Mouse (Mus musculus) lung, embryonic 14.5 days (tissue): ENCODE results near the gene Ptov1. TPM values are rescaled to one million over a fixed set of nuclear protein-coding genes. Genes with fewer than 3 reads are reported as not detected.

Source experiments
- ATAC-seq: fragments of 200-750 bp; cut with Nextera tagmentation; 2 replicates; pipeline ENCODE4 v1.8.0; 2017; ENCODE audit warnings: mild to moderate bottlenecking, moderate TSS enrichment, moderate library complexity; ENCODE audit not compliant: insufficient read depth
- DNase-seq: peaks from one replicate; pipeline ENCODE4 v3.0.0-alpha.2; 2015
- H3K27ac ChIP-seq: fragments of 300-500 bp; sonication (generic); 2 replicates; pipeline ENCODE4 v1.5.1; 2014; ENCODE audit warnings: low read depth, mild to moderate bottlenecking, moderate library complexity
- H3K27me3 ChIP-seq: fragments of 300-500 bp; sonication (generic); 2 replicates; pipeline ENCODE4 v1.6.1; 2014; ENCODE audit warnings: low read length, control low read depth; ENCODE audit not compliant: insufficient read depth
- H3K36me3 ChIP-seq: fragments of 300-500 bp; sonication (generic); 2 replicates; pipeline ENCODE4 v1.6.1; 2014; ENCODE audit warnings: control low read depth; ENCODE audit not compliant: insufficient read depth
- H3K4me1 ChIP-seq: fragments of 300-500 bp; sonication (generic); 2 replicates; pipeline ENCODE4 v1.6.1; 2014; ENCODE audit warnings: antibody characterized with exemption, control low read depth; ENCODE audit not compliant: insufficient read depth
- H3K4me2 ChIP-seq: fragments of 300-500 bp; sonication (generic); 2 replicates; pipeline ENCODE4 v1.6.1; 2014; ENCODE audit warnings: mild to moderate bottlenecking
- H3K4me3 ChIP-seq: fragments of 300-500 bp; sonication (generic); 2 replicates; pipeline ENCODE4 v1.5.1; 2014; ENCODE audit warnings: low read depth, low read length
- H3K9ac ChIP-seq: fragments of 300-500 bp; sonication (generic); 2 replicates; pipeline ENCODE4 v1.6.1; 2014
- H3K9me3 ChIP-seq: fragments of 300-500 bp; sonication (generic); 2 replicates; pipeline ENCODE4 v1.6.1; 2016; ENCODE audit warnings: low read depth, low read length, control low read depth
- CTCF ChIP-seq: IDR thresholded peaks from 2 replicates; pipeline ENCODE4 v1.5.1; 2016; ENCODE audit warnings: antibody characterized with exemption, low read depth
- WGBS: fragments of 180-500 bp; shearing (Covaris S2); extraction: QIAGEN DNeasy Blood & Tissue Kit; methylation state at CpG from one replicate; pipeline ENCODE4 v1.1.7; 2014; 5-methylcytosine and 5-hydroxymethylcytosine counted together
- polyA plus RNA-seq: library from polyadenylated mRNA; unstranded; fragments of >200 nt; fragmentation: Nextera tagmentation; extraction: Ambion mirVana; gene quantifications from 2 replicates; pipeline ENCODE4 v1.2.1, GENCODE M21; 2014

Ptov1 gene
- polyA plus RNA-seq, 1 experiment from 2014 or later = 443 TPM

DNA sequence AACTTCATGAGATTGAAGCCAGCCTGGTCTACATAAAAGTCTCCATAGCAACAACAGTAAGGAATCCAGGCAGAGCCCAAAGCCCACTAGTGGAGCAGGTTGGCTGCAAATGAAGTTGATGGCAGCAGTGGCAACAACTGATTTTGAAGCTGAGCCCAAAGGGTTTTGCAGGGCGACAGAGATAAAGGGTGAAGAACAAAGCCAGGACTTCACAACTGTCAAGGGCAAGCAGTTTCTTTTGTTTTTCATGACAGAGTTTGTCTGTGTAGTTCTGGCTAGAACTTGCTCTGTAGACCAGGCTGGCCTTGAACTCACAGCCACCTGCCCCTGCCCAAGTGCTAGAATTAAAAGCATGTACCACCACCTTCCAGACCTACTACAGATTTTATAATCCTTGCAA lies 1.6 kb upstream of the Ptov1 start:
- no peaks in the 10 kb centered on the region for H3K27me3 ChIP-seq
- H3K4me3 ChIP-seq = no peak overlapping the region
- 79% methylated on average over 1 of the region's 1 CpGs for WGBS
- peaks cover 22% of the 10 kb centered on the region for H3K4me1 ChIP-seq
- no peak for ATAC-seq
- no peak for DNase-seq
- no peak overlapping the region for H3K27ac ChIP-seq
- H3K4me2 ChIP-seq = no peak overlapping the region
- no peaks in the 10 kb centered on the region for H3K9me3 ChIP-seq
- no peak for TF ChIP-seq CTCF
- peaks cover 8% of the 10 kb centered on the region for H3K36me3 ChIP-seq
- no peak overlapping the region for H3K9ac ChIP-seq

DNA sequence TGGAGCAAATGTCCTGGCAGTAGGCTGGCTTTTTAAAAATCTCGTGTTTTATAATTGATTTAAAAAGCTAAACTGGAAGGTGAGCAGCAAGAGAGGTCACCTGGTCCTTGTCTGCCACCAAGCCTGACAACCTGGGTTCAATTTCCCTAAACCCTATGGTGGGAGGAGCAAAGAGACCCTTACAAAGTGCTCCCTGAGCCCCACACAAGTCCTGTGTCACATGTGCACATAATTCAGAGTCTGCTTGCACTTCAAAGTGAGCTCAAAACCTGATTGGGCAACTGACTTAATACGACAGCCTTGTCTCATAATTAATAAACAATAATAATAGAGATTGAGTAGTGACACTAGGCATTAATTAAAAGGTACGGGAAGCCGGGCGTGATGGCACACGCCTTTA lies 1.0 kb upstream of the Ptov1 start:
- no peaks in the 10 kb centered on the region for H3K9me3 ChIP-seq
- peaks cover 10% of the 10 kb centered on the region for H3K36me3 ChIP-seq
- H3K27ac ChIP-seq = peak overlapping the region; percentile 100
- H3K4me1 ChIP-seq = peaks cover 24% of the 10 kb centered on the region
- H3K27me3 ChIP-seq = no peaks in the 10 kb centered on the region
- peak overlapping the region; percentile 99 for H3K4me3 ChIP-seq
- TF ChIP-seq CTCF = no peak
- H3K9ac ChIP-seq = peak overlapping the region; percentile 99
- H3K4me2 ChIP-seq = peak overlapping the region; percentile 68
- DNase-seq (no peak), ATAC-seq (no peak)
- 74% methylated on average over 6 of the region's 6 CpGs for WGBS

DNA sequence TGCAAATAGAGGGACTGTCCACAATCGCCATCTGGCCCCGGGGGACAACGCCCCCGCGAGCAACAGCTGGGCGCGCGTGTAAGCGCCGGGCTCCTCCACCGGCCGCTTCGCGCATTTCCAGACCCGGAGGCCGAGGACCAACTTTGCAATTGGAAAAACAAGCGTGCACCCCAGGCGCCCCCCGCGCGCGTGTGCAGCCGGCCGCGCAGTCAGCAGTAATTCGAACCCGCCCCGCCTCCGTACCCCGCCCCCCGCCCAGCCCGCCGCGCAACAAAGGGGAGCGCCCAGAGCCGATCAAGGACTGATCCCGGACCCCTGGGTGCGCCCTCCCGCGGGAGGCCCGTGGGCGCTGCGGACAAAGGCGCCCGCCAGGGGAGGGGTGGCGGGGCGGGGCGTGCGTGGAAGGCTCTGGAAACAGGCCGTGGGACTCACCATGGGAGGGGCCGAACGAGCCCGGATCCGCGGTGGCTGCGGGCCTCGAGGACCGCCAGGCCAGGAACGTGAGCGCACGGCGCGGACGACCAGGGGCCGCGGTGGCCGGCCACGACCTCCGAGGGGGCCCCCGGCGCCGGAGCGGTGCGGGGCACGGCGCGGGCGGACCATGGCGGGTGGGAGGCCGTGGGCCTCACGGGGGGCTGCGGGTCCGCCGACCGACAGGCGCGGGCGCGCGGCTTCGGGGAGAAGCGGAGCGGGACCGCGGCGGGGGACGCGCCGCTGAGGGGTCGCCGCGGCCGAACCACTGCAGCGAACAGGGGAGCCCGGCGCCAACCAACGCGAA lies 480 bp downstream of the Ptov1 start:
- H3K9me3 ChIP-seq = no peaks in the 10 kb centered on the region
- ATAC-seq = peak; percentile 53
- H3K4me2 ChIP-seq = peak overlapping the region; percentile 68
- H3K36me3 ChIP-seq = peaks cover 25% of the 10 kb centered on the region
- TF ChIP-seq CTCF = 0 out of 2 replicates have a peak, but pooled peaks have one; percentile 10
- peak overlapping the region; percentile 100 for H3K27ac ChIP-seq
- H3K27me3 ChIP-seq = no peaks in the 10 kb centered on the region
- H3K9ac ChIP-seq = peak overlapping the region; percentile 99
- WGBS = under 1% methylated on average over 108 of the region's 108 CpGs
- peaks cover 27% of the 10 kb centered on the region for H3K4me1 ChIP-seq
- peak overlapping the region; percentile 99 for H3K4me3 ChIP-seq
- DNase-seq = peak; percentile 85

DNA sequence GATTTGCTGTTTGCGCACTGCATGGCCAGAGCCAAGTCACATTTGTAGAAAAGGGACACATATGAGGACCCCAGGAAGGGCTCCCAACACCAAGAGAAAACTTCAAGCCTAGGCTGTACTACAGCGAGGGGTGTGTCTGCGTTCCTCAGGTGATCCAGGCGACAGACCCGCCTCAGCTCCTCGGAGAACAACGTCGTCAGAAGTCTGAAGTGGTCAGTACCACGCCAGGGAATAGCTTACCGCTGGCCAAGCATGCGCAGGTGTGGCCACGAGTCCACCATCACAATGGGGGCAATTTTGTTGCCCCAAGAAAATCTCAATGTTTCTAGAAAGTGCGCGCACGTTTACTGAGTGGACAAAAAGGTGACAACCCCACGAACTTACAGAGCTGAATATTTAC lies 1.1 kb downstream of the Ptov1 start:
- peak overlapping the region; percentile 68 for H3K4me2 ChIP-seq

DNA sequence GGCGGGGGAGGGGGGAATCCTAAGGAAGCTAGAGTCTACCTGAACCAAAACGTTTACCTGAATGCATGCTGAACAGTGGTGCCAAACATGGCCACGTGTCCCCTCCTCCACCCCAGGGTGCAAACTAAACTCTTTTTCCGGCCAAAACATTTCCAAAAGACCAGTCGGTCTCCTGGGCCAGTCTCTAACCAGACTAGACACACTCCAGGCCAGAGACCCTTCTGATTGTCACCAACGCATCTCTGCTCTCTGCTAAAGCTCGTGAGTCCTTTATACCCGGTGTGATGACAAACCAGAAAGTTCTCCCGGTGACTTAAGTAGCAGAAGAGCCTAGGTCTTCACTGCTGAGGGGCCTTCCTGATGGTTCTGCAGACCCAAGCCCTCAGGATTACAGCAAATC lies 1.8 kb downstream of the Ptov1 start:
- Histone ChIP-seq H3K36me3 (peaks cover 38% of the 10 kb centered on the region), H3K27ac (peak overlapping the region; percentile 46; the same call in 1 of the 2 replicates), H3K4me3 (peak overlapping the region; percentile 99), H3K4me1 (peaks cover 27% of the 10 kb centered on the region), H3K4me2 (peak overlapping the region; percentile 68), H3K9me3 (no peaks in the 10 kb centered on the region), H3K27me3 (no peaks in the 10 kb centered on the region), H3K9ac (peak overlapping the region; percentile 99)
- WGBS = 21% methylated on average over 9 of the region's 9 CpGs
- DNase-seq = no peak
- no peak for TF ChIP-seq CTCF
- ATAC-seq = no peak

More for the DNA sequence above, 1.1 kb downstream of the Ptov1 start:
- peaks cover 27% of the 10 kb centered on the region for H3K4me1 ChIP-seq
- H3K4me3 ChIP-seq = peak overlapping the region; percentile 99
- no peaks in the 10 kb centered on the region for H3K9me3 ChIP-seq
- peak overlapping the region; percentile 99 for H3K9ac ChIP-seq
- H3K36me3 ChIP-seq = peaks cover 31% of the 10 kb centered on the region
- peak overlapping the region; percentile 100 for H3K27ac ChIP-seq
- WGBS = 3% methylated on average over 16 of the region's 16 CpGs
- no peak for ATAC-seq
- no peaks in the 10 kb centered on the region for H3K27me3 ChIP-seq
- peak; percentile 66 for DNase-seq
- no peak for TF ChIP-seq CTCF

DNA sequence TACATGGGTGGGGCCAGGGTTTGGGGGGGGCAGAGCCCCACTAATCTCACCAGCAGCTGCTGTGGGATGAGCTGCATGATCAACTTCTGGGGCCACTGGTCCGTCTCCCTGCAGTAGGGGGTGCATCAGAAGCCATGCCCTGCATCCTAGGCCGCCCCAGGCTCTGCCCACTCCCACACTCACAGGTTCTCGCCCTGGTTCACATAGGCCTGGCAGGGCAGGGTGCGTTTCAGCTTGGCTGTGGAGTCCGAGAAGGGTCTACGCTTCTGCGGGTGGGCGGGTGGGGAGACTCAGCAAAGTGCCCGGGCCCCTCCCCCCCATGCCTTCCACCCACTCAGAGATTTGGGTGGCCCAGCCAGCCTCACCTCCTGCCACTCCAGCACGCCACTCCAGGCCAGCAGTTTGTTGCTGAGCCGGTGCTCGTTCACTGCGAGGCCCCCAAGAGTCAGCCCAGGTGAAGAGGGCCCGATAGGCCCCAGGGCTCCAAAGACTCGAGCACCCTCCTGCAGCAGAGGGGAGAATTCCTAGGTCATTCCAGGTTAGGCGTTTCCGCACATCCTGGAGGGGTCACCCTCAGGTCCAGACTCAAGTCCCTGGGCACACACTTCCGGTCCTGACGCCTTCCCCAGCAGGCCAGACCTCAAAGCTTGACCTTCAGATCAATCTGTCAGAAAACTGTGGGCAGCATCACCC lies 2.4 kb downstream of the Ptov1 start:
- Histone ChIP-seq H3K4me1 (peaks cover 27% of the 10 kb centered on the region), H3K27ac (peak overlapping the region; percentile 78; the same call in 1 of the 2 replicates), H3K9me3 (no peaks in the 10 kb centered on the region), H3K4me3 (peak overlapping the region; percentile 99), H3K9ac (peak overlapping the region; percentile 99), H3K36me3 (peaks cover 44% of the 10 kb centered on the region), H3K27me3 (no peaks in the 10 kb centered on the region), H3K4me2 (peak overlapping the region; percentile 68)
- DNase-seq (no peak), ATAC-seq (no peak)
- TF ChIP-seq CTCF = no peak
- WGBS = 42% methylated on average over 16 of the region's 19 CpGs

DNA sequence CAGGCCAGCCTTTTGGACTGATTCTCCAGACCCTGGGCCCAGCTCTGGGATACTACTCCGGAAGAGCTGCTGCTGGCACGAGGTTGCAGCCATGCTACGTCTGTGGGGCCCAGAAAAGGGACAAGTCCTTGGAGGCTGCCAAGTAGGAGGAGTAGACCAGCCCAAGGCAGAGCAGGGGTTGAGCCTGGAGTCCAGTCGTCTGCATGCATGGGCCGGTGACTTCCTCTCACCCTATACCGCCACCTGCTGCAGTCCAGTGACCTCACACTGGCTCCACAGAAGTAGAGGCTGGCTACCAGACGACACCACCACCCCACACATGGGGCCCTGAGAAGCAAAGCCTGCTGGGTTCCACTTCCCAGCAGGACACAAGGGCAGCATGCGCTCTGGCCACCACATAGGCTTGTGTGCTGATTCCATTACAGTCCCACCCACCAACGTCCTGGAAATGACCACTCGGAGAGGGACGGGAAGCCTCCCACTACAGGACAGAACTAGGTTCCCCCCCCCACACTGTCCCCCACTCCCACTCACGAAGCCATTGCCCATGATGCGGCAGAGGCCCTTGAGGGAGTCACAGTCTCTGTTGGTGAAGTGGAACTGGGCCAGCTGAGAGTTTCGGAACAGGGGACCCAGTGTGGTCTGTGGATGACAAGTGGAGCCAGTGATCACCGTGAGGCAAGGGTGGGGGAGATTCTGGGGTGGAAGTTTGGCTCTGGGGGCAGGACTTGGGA lies 3.1 kb downstream of the Ptov1 start:
- Histone ChIP-seq H3K4me1 (peaks cover 27% of the 10 kb centered on the region), H3K9me3 (no peaks in the 10 kb centered on the region), H3K9ac (peak overlapping the region; percentile 99), H3K36me3 (peaks cover 52% of the 10 kb centered on the region), H3K27me3 (no peaks in the 10 kb centered on the region), H3K4me2 (peak overlapping the region; percentile 68), H3K27ac (peak overlapping the region; percentile 78), H3K4me3 (peak overlapping the region; percentile 99)
- DNase-seq = peak; percentile 89
- WGBS = 40% methylated on average over 15 of the region's 15 CpGs
- peak; percentile 37 for TF ChIP-seq CTCF
- ATAC-seq = peak; percentile 11; the same call in 1 of the 2 replicates
